Mouse (Mus musculus): ENCODE measurements around the gene Sbk1. TPM values are rescaled to one million over a fixed set of nuclear protein-coding genes. Genes with fewer than 3 reads are reported as not detected.
"Not testable (repeated sequence)": the region's sequence is repeated elsewhere in the genome, so short reads cannot be mapped to it uniquely, and the experiment has no call there.

Gene Sbk1
- total and polyA plus RNA-seq, 2 experiments from 2014 or later: 161 to 530 TPM

- H3K9ac ChIP-seq (replicated peaks; ENCODE audit: low read length): no peak overlapping the region
- 83% methylated on average over 4 of the region's 4 CpGs for WGBS
- no peak overlapping the region for H3K4me2 ChIP-seq (ENCODE audit: low read depth, low read length)
- H3K36me3 ChIP-seq (ENCODE audit: insufficient read depth, low read length): no peaks in the 10 kb centered on the region
- no peak overlapping the region for H3K27ac ChIP-seq
- no peak overlapping the region for H3K4me3 ChIP-seq (ENCODE audit: low read length)
- no peaks in the 10 kb centered on the region for H3K27me3 ChIP-seq (ENCODE audit: insufficient read depth, low read length)
- no peaks in the 10 kb centered on the region for H3K9me3 ChIP-seq (ENCODE audit: low read length)
- DNase-seq (ENCODE audit: low spot score) (no peak), ATAC-seq (no peak)
- no peaks in the 10 kb centered on the region for H3K4me1 ChIP-seq (ENCODE audit: insufficient read depth, low read length)
- TF ChIP-seq CTCF (IDR thresholded peaks at IDR 0.05; ENCODE audit: low read depth): no peak
Measured at GRCm38 (mm10) chr7:126311822-126312221, 39.4 kb downstream of the Sbk1 start.

- no peak for DNase-seq (ENCODE audit: low spot score)
- H3K4me2 ChIP-seq (ENCODE audit: low read depth, low read length): no peak overlapping the region
- 59% methylated on average over 5 of the region's 5 CpGs for WGBS
- H3K36me3 ChIP-seq (ENCODE audit: insufficient read depth, low read length): no peaks in the 10 kb centered on the region
- H3K4me3 ChIP-seq (ENCODE audit: low read length): no peak overlapping the region
- no peaks in the 10 kb centered on the region for H3K27me3 ChIP-seq (ENCODE audit: insufficient read depth, low read length)
- no peaks in the 10 kb centered on the region for H3K4me1 ChIP-seq (ENCODE audit: insufficient read depth, low read length)
- no peak overlapping the region for H3K9ac ChIP-seq (replicated peaks; ENCODE audit: low read length)
- H3K27ac ChIP-seq: no peak overlapping the region
- ATAC-seq: no peak
- no peaks in the 10 kb centered on the region for H3K9me3 ChIP-seq (ENCODE audit: low read length)
- no peak for TF ChIP-seq CTCF (IDR thresholded peaks at IDR 0.05; ENCODE audit: low read depth)
Measured at GRCm38 (mm10) chr7:126313309-126313708, 40.9 kb downstream of the Sbk1 start.

- TF ChIP-seq CTCF (IDR thresholded peaks at IDR 0.05; ENCODE audit: low read depth): no peak
- DNase-seq (ENCODE audit: low spot score): no peak
- H3K9ac ChIP-seq (replicated peaks; ENCODE audit: low read length): no peak overlapping the region
- H3K27ac ChIP-seq: no peak overlapping the region
- H3K4me2 ChIP-seq (ENCODE audit: low read depth, low read length): no peak overlapping the region
- no peak overlapping the region for H3K4me3 ChIP-seq (ENCODE audit: low read length)
- H3K9me3 ChIP-seq (ENCODE audit: low read length): no peaks in the 10 kb centered on the region
- H3K27me3 ChIP-seq (ENCODE audit: insufficient read depth, low read length): no peaks in the 10 kb centered on the region
- H3K4me1 ChIP-seq (ENCODE audit: insufficient read depth, low read length): no peaks in the 10 kb centered on the region
- ATAC-seq: no peak
- no peaks in the 10 kb centered on the region for H3K36me3 ChIP-seq (ENCODE audit: insufficient read depth, low read length)
- 77% methylated on average over 8 of the region's 8 CpGs for WGBS
Measured at GRCm38 (mm10) chr7:126314273-126314672, 41.9 kb downstream of the Sbk1 start.

DNA sequence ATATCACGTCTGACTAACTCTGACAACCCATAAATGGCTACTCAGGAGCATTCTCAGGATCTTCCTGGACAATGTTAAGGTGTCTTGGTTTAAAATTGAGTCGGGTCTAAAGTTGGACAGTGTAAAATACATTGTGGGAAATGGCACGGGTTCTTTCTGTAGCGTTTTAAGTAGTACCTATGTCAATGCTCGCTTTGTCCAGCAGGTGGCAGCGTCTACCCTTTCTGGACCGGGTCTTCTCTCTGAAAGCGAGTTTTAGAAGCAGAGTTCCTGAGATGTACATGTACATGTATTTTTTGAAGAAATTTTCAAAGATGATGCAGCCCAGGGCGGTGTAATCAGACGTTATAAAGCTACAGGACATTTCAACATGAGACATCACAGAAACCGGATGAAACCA lies 51.3 kb downstream of the Sbk1 start:
- H3K4me1 ChIP-seq (ENCODE audit: insufficient read depth, low read length): no peaks in the 10 kb centered on the region

DNA sequence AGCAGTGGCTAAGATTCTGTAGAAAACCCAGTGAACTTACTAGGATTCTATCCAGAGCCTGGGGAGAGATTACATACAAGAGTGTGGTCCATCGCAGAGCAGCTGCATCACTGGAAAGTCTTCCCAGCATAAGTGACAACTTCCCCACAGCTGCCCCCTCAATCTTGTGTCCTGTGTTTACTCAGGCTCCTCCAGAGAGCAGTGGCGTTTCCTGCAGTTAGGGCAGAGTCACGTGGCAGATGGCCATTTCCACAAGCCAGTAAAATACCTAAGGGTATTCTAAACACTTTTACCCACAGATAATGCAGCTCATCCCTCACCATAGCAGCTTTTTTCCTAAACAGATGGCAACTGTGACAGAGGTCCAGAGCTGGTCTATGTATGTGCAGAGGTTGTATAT lies 52.4 kb downstream of the Sbk1 start:
- ATAC-seq: no peak
- DNase-seq (ENCODE audit: low spot score): no peak
- Histone ChIP-seq H3K27ac (no peak overlapping the region), H3K36me3 (ENCODE audit: insufficient read depth, low read length) (no peaks in the 10 kb centered on the region), H3K27me3 (ENCODE audit: insufficient read depth, low read length) (no peaks in the 10 kb centered on the region), H3K9me3 (ENCODE audit: low read length) (no peaks in the 10 kb centered on the region), H3K4me1 (ENCODE audit: insufficient read depth, low read length) (no peaks in the 10 kb centered on the region), H3K4me2 (ENCODE audit: low read depth, low read length) (no peak overlapping the region), H3K9ac (replicated peaks; ENCODE audit: low read length) (no peak overlapping the region), H3K4me3 (ENCODE audit: low read length) (no peak overlapping the region)
- WGBS: 34% methylated on average over 3 of the region's 3 CpGs
- no peak for TF ChIP-seq CTCF (IDR thresholded peaks at IDR 0.05; ENCODE audit: low read depth)

More for the DNA sequence above, 51.3 kb downstream of the Sbk1 start:
- H3K4me2 ChIP-seq (ENCODE audit: low read depth, low read length): no peak overlapping the region
- TF ChIP-seq CTCF (IDR thresholded peaks at IDR 0.05; ENCODE audit: low read depth): peak; percentile 91
- no peak overlapping the region for H3K27ac ChIP-seq
- H3K4me3 ChIP-seq (ENCODE audit: low read length): no peak overlapping the region
- ATAC-seq: no peak
- no peaks in the 10 kb centered on the region for H3K36me3 ChIP-seq (ENCODE audit: insufficient read depth, low read length)
- WGBS: 7% methylated on average over 11 of the region's 11 CpGs
- no peak overlapping the region for H3K9ac ChIP-seq (replicated peaks; ENCODE audit: low read length)
- H3K27me3 ChIP-seq (ENCODE audit: insufficient read depth, low read length): no peaks in the 10 kb centered on the region
- no peaks in the 10 kb centered on the region for H3K9me3 ChIP-seq (ENCODE audit: low read length)
- DNase-seq (ENCODE audit: low spot score): peak; percentile 93

- H3K9me3 ChIP-seq (ENCODE audit: low read length); H3K27ac ChIP-seq; H3K27me3 ChIP-seq (ENCODE audit: insufficient read depth, low read length); DNase-seq (ENCODE audit: low spot score); H3K36me3 ChIP-seq (ENCODE audit: insufficient read depth, low read length); ATAC-seq; H3K4me1 ChIP-seq (ENCODE audit: insufficient read depth, low read length); H3K4me2 ChIP-seq (ENCODE audit: low read depth, low read length); H3K4me3 ChIP-seq (ENCODE audit: low read length); H3K9ac ChIP-seq (replicated peaks; ENCODE audit: low read length): not testable (repeated sequence)
- WGBS: 23% methylated on average over 9 of the region's 9 CpGs
Measured at GRCm38 (mm10) chr7:126325576-126326273, 53.3 kb downstream of the Sbk1 start.

DNA sequence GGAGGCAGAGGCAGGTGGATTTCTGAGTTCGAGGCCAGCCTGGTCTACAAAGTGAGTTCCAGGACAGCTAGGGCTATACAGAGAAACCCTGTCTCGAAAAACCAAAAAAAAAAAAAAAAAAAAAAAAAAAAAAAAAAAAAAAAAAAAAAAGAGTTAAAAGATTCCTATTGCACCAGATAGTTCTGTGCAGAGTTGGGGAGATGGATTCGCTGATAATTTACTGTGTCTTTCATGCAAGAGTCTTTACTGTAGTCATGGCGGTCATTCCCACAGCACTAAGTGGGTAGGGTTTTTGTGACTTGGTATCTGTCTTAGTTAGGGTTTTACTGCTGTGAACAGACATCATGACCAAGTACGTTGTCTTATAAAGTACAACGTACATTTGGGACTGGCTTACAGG lies 56.4 kb downstream of the Sbk1 start:
- H3K4me1 ChIP-seq (ENCODE audit: insufficient read depth, low read length); H3K27ac ChIP-seq; H3K36me3 ChIP-seq (ENCODE audit: insufficient read depth, low read length); DNase-seq (ENCODE audit: low spot score); H3K27me3 ChIP-seq (ENCODE audit: insufficient read depth, low read length); H3K9ac ChIP-seq (replicated peaks; ENCODE audit: low read length); H3K4me3 ChIP-seq (ENCODE audit: low read length); ATAC-seq; H3K9me3 ChIP-seq (ENCODE audit: low read length); H3K4me2 ChIP-seq (ENCODE audit: low read depth, low read length): not testable (repeated sequence)
- whole genome bisulfite sequencing: 92% methylated on average over 5 of the region's 6 CpGs
